Mouse (Mus musculus) neural tube, embryonic 11.5 days (tissue): ENCODE measurements at regions not wholly inside any gene's neighbourhood (a gene's known extent, or its start where the extent isn't known, plus 50 kb on each side); places are given as distances from the start of the nearest gene placed in this dataset.

Experiments used
- ATAC-seq: fragments of 200-750 bp; cut with Nextera tagmentation; 2 replicates; pipeline ENCODE4 v1.8.0; 2017; ENCODE audit warnings: moderate number of reproducible peaks, mild to moderate bottlenecking, moderate TSS enrichment, moderate library complexity; ENCODE audit not compliant: insufficient read depth, low FRiP score, low TSS enrichment
- DNase-seq: peaks from one replicate; pipeline ENCODE4 v3.0.0-alpha.2; 2015; ENCODE audit warnings: low spot score
- H3K27ac ChIP-seq: fragments of 300-500 bp; sonication (generic); 2 replicates; pipeline ENCODE4 v1.5.1; 2014; ENCODE audit warnings: low read depth, mild to moderate bottlenecking, low read length
- H3K27me3 ChIP-seq: fragments of 300-500 bp; sonication (generic); 2 replicates; pipeline ENCODE4 v1.6.1; 2014; ENCODE audit warnings: mild to moderate bottlenecking, low read length, mixed read lengths; ENCODE audit not compliant: control insufficient read depth, insufficient read depth
- H3K36me3 ChIP-seq: fragments of 300-500 bp; sonication (generic); 2 replicates; pipeline ENCODE4 v1.6.1; 2014; ENCODE audit warnings: mild to moderate bottlenecking, low read length, moderate library complexity, mixed read lengths; ENCODE audit not compliant: control insufficient read depth, insufficient read depth
- H3K4me1 ChIP-seq: fragments of 300-500 bp; sonication (generic); 2 replicates; pipeline ENCODE4 v1.6.1; 2014; ENCODE audit warnings: low read length, mixed read lengths; ENCODE audit not compliant: control insufficient read depth, insufficient read depth
- H3K4me2 ChIP-seq: fragments of 300-500 bp; sonication (generic); 2 replicates; pipeline ENCODE4 v1.6.1; 2014; ENCODE audit warnings: low read depth, mild to moderate bottlenecking, moderate library complexity
- H3K4me3 ChIP-seq: fragments of 300-500 bp; sonication (generic); 2 replicates; pipeline ENCODE4 v1.5.1; 2014; ENCODE audit warnings: low read depth, low read length
- H3K9ac ChIP-seq: fragments of 300-500 bp; sonication (generic); 2 replicates; pipeline ENCODE4 v1.6.1; 2014; ENCODE audit warnings: mild to moderate bottlenecking, low read length
- H3K9me3 ChIP-seq: fragments of 300-500 bp; sonication (generic); 2 replicates; pipeline ENCODE4 v1.6.1; 2016; ENCODE audit warnings: low read length; ENCODE audit not compliant: control insufficient read depth
- WGBS: fragments of 180-500 bp; shearing (Covaris S2); extraction: QIAGEN DNeasy Blood & Tissue Kit; methylation state at CpG from one replicate; pipeline ENCODE4 v1.1.7; 2014; 5-methylcytosine and 5-hydroxymethylcytosine counted together

- DNase-seq: no peak
- H3K9ac ChIP-seq: no peak overlapping the region
- no peak overlapping the region for H3K4me2 ChIP-seq
- H3K27ac ChIP-seq: no peak overlapping the region
- no peaks in the 10 kb centered on the region for H3K9me3 ChIP-seq
- WGBS: 88% methylated on average over 2 of the region's 2 CpGs
- H3K36me3 ChIP-seq: no peaks in the 10 kb centered on the region
- no peak overlapping the region for H3K4me3 ChIP-seq
- H3K27me3 ChIP-seq: no peaks in the 10 kb centered on the region
- no peak for ATAC-seq
- peaks cover 11% of the 10 kb centered on the region for H3K4me1 ChIP-seq
These were observed 81.6 kb upstream of the Map1b start for GRCm38 (mm10) chr13:99597891-99598290.

- no peak overlapping the region for H3K27ac ChIP-seq
- DNase-seq (peak; percentile 29), ATAC-seq (peak; percentile 75)
- 0 out of 2 replicates have a peak overlapping the region, but pooled peaks have one; percentile 7 for H3K4me2 ChIP-seq
- H3K4me3 ChIP-seq: no peak overlapping the region
- no peaks in the 10 kb centered on the region for H3K27me3 ChIP-seq
- no peak overlapping the region for H3K9ac ChIP-seq
- no peaks in the 10 kb centered on the region for H3K36me3 ChIP-seq
- H3K9me3 ChIP-seq: no peaks in the 10 kb centered on the region
- H3K4me1 ChIP-seq: peaks cover 11% of the 10 kb centered on the region
- WGBS: 33% methylated on average over 17 of the region's 17 CpGs
These were observed 77.8 kb upstream of the Map1b start for GRCm38 (mm10) chr13:99593846-99594813.

- 56% methylated on average over 8 of the region's 8 CpGs for WGBS
- H3K4me3 ChIP-seq: no peak overlapping the region
- H3K27ac ChIP-seq: no peak overlapping the region
- no peak for DNase-seq
- H3K27me3 ChIP-seq: no peaks in the 10 kb centered on the region
- no peak overlapping the region for H3K9ac ChIP-seq
- no peak overlapping the region for H3K4me2 ChIP-seq
- no peak for ATAC-seq
- H3K36me3 ChIP-seq: no peaks in the 10 kb centered on the region
- no peaks in the 10 kb centered on the region for H3K9me3 ChIP-seq
- H3K4me1 ChIP-seq: peaks cover 11% of the 10 kb centered on the region
These were observed 76.9 kb upstream of the Map1b start for GRCm38 (mm10) chr13:99593243-99593635.

- peaks cover 11% of the 10 kb centered on the region for H3K4me1 ChIP-seq
- DNase-seq (peak; percentile 25), ATAC-seq (no peak)
- WGBS: 15% methylated on average over 15 of the region's 15 CpGs
- no peak overlapping the region for H3K27ac ChIP-seq
- H3K27me3 ChIP-seq: no peaks in the 10 kb centered on the region
- no peak overlapping the region for H3K9ac ChIP-seq
- H3K9me3 ChIP-seq: no peaks in the 10 kb centered on the region
- H3K4me2 ChIP-seq: no peak overlapping the region
- H3K4me3 ChIP-seq: no peak overlapping the region
- no peaks in the 10 kb centered on the region for H3K36me3 ChIP-seq
These were observed 76.4 kb upstream of the Map1b start for GRCm38 (mm10) chr13:99592596-99593242.

- no peak overlapping the region for H3K27ac ChIP-seq
- DNase-seq (no peak), ATAC-seq (no peak)
- H3K36me3 ChIP-seq: no peaks in the 10 kb centered on the region
- H3K27me3 ChIP-seq: no peaks in the 10 kb centered on the region
- peaks cover 4% of the 10 kb centered on the region for H3K4me1 ChIP-seq
- H3K9me3 ChIP-seq: no peaks in the 10 kb centered on the region
- no peak overlapping the region for H3K4me3 ChIP-seq
- no peak overlapping the region for H3K4me2 ChIP-seq
- no peak overlapping the region for H3K9ac ChIP-seq
- 83% methylated on average over 8 of the region's 8 CpGs for WGBS
These were observed 72.3 kb upstream of the Map1b start for GRCm38 (mm10) chr13:99588646-99589045.

GRCm38 (mm10) chr13:99583841-99584240 is 67.5 kb upstream of the Map1b start:
- no peak overlapping the region for H3K27ac ChIP-seq
- ATAC-seq: no peak
- 0 out of 2 replicates have a peak, but pooled peaks cover 3% of the 10 kb centered on the region for H3K4me1 ChIP-seq
- DNase-seq: no peak
- no peaks in the 10 kb centered on the region for H3K36me3 ChIP-seq
- H3K27me3 ChIP-seq: no peaks in the 10 kb centered on the region
- no peak overlapping the region for H3K4me2 ChIP-seq
- H3K9ac ChIP-seq: no peak overlapping the region
- 20% methylated on average over 3 of the region's 3 CpGs for WGBS
- no peaks in the 10 kb centered on the region for H3K9me3 ChIP-seq
- no peak overlapping the region for H3K4me3 ChIP-seq

GRCm38 (mm10) chr13:99580296-99580695 is 64.0 kb upstream of the Map1b start:
- 90% methylated on average over 5 of the region's 5 CpGs for WGBS
- H3K36me3 ChIP-seq: no peaks in the 10 kb centered on the region
- no peak overlapping the region for H3K4me3 ChIP-seq
- H3K27me3 ChIP-seq: no peaks in the 10 kb centered on the region
- no peak overlapping the region for H3K27ac ChIP-seq
- H3K9ac ChIP-seq: no peak overlapping the region
- ATAC-seq (no peak), DNase-seq (no peak)
- no peak overlapping the region for H3K4me2 ChIP-seq
- H3K9me3 ChIP-seq: no peaks in the 10 kb centered on the region
- 0 out of 2 replicates have a peak, but pooled peaks cover 3% of the 10 kb centered on the region for H3K4me1 ChIP-seq

GRCm38 (mm10) chr13:99579596-99580175 is 63.3 kb upstream of the Map1b start:
- ATAC-seq: no peak
- 0 out of 2 replicates have a peak, but pooled peaks cover 3% of the 10 kb centered on the region for H3K4me1 ChIP-seq
- 70% methylated on average over 8 of the region's 8 CpGs for WGBS
- H3K4me2 ChIP-seq: no peak overlapping the region
- H3K27me3 ChIP-seq: no peaks in the 10 kb centered on the region
- H3K36me3 ChIP-seq: no peaks in the 10 kb centered on the region
- no peaks in the 10 kb centered on the region for H3K9me3 ChIP-seq
- H3K9ac ChIP-seq: no peak overlapping the region
- H3K27ac ChIP-seq: no peak overlapping the region
- peak; percentile 30 for DNase-seq
- no peak overlapping the region for H3K4me3 ChIP-seq
